Mouse (Mus musculus): ENCODE results near the gene Mink1.

The Mink1 gene

DNA sequence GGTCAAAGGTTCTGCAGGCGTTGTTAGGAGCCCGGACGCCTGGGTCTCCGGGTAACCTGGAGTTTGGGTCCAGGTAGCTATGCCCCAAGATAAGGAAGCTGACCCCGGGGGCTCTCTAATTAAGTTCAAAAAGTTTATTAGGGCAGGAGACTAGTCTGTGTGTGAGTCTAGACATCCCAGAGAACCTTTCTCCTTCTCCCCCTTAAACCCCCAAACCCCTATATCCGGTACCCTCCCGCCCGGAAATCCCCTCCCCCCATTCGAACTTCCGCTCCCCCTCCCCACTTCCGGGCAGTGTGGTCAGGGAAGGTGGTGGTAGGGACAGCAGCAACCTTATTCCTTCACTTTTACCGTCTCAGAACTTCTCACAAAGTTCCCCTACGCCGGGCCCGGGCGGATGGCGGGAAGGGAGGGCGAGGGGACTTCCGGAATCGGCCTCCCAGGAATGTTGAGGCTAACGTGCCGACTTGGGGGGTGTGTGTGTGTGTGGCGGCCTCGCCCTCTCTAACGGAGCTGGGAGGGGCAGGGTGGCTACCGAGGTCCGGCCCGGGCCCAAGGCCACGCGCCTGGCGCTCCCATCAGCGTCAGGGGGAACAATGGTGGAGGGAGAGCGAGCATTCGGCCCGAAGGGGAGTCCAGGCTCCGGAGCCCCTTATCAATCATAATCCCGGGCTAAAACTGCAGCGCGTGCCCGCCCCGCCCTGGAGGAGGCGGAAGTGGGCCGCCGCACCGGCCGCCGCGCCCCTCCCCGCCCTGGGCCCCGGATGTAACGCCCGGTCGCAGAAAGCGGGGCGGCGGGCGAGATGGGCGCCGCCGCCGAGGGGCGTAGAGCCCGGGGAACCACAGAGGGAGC lies 90.9 kb downstream of the Mink1 start:
- DNase-seq (ENCODE audit: low spot score), result peak; percentile 83

- DNase-seq (ENCODE audit: low spot score), result peak; percentile 87
These were observed 91.7 kb downstream of the Mink1 start, which contains the start of gene Pfn1 for GRCm38 (mm10) chr11:70654198-70654922. Gene Pfn1, minus strand, starts transcription at chr11:70654644.

DNA sequence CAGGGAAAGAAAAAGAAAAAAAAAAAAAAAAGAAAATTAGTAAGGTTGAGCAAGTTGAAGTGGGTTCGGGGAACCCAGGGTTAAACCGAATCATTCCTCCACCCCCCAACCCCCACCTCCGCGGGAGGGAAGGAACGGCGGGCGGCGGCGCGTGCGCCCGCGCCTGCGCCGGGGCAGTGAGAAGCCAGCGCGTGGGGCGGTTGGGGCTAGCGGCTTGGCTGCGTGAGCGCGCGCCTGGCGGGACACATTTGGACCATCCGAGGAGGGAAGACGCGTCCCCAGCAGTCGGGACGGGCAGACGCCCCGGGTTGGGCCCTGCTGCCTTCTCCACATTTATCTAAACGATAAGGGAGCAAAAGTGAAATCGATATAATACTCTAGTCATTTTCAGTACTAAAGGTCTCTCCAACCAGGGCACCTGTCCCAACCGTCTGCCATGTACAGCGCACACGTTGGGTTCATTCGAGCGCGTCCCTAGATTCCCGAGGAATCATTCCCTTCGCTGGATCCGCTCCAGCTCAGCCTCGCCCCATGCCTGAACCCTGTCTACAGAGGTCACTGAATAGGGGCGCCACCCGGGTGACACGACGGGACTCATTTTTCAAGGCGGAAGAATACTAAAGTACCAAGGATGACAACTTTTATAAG lies 92.4 kb downstream of the Mink1 start:
- peak; percentile 90 for DNase-seq (ENCODE audit: low spot score)

- DNase-seq (ENCODE audit: low spot score), result peak; percentile 80
These were observed 93.1 kb downstream of the Mink1 start for GRCm38 (mm10) chr11:70655571-70656455.

- DNase-seq (ENCODE audit: low spot score), result peak; percentile 78
These were observed 93.8 kb downstream of the Mink1 start for GRCm38 (mm10) chr11:70656456-70656927.

DNA sequence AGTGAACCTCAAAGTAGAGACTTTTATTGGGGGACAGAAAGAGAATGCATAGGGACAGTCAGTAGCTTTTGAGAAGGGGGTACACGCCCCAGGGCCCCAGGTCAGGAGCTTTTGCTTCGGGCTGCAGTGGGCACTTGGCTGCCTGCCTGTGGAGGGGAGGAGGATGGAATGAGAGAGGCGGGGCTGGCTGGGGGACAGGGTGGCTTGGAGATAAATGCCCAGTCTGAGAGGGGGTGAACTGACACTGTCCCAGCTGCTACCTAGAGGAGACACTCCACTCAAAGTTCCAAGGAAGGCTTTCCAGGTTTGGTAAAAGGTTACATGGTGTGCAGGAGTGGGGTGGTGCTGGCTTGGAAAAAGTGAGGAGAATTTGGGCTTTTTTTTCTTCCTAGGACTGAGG lies 94.3 kb downstream of the Mink1 start, which contains the start of gene Eno3:
Gene Eno3 (plus strand): TSS at position 239 of the 400 bp plus-strand sequence.
- peak; percentile 73 for DNase-seq (ENCODE audit: low spot score)

DNA sequence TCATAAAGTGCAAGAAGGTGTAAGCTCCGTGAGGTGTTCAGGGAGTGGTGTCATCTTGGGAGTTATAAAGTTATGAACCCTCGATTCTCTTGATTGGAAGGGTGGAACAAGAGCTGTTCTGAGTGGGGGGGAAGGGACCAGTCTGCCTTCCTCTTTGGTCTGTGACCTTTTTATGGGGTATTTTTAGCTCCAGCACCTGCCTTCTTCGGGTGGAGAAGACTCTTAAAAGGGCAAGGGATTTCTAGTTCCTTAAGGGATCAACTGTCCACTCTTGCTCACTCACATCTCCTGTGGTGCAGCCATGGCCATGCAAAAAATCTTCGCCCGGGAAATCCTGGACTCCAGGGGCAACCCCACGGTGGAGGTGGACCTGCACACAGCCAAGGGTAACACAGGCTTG lies 94.9 kb downstream of the Mink1 start:
- no peak for DNase-seq (ENCODE audit: low spot score)

- DNase-seq (ENCODE audit: low spot score), result no peak
These were observed 95.3 kb downstream of the Mink1 start for GRCm38 (mm10) chr11:70657991-70658390.

- DNase-seq (ENCODE audit: low spot score), result no peak
These were observed 95.8 kb downstream of the Mink1 start for GRCm38 (mm10) chr11:70658521-70658920.

- no peak for DNase-seq (ENCODE audit: low spot score)
These were observed 96.3 kb downstream of the Mink1 start for GRCm38 (mm10) chr11:70658942-70659341.

GRCm38 (mm10) chr11:70660571-70660970 lies 97.9 kb downstream of the Mink1 start:
- DNase-seq (ENCODE audit: low spot score), result no peak

- no peak for DNase-seq (ENCODE audit: low spot score)
These were observed 100.4 kb downstream of the Mink1 start for GRCm38 (mm10) chr11:70663101-70663500.

- no peak for DNase-seq (ENCODE audit: low spot score)
These were observed 101.3 kb downstream of the Mink1 start for GRCm38 (mm10) chr11:70663957-70664356.
